Mouse (Mus musculus) layer of hippocampus, adult 8-10 months (tissue): ENCODE data around the gene Gigyf1. TPM values are rescaled to one million over a fixed set of nuclear protein-coding genes. Genes with fewer than 3 reads are reported as not detected.

Experiments used
- DNase-seq, 2 experiments: peaks; one replicate each; pipeline ENCODE4 v3.0.0; 2022; ENCODE audit warnings: low spot score in 2 of 2
- total RNA-seq, 4 experiments: library from RNA; stranded (reverse); gene quantifications; 2 replicates each; pipeline ENCODE4 v1.2.4; 2022

The Gigyf1 gene
- total RNA-seq, 4 experiments from 2014 or later: 60.2 to 75.9 (median 65.5) TPM

- DNase-seq: no peak
Observed at GRCm38 (mm10) chr5:137513951-137514721, 4.2 kb upstream of the Gigyf1 start.

GRCm38 (mm10) chr5:137514811-137515210 lies 3.5 kb upstream of the Gigyf1 start:
- no peak for DNase-seq

GRCm38 (mm10) chr5:137519691-137520550 lies 1.6 kb downstream of the Gigyf1 start:
- no peak for DNase-seq

- no peak for DNase-seq
Observed at GRCm38 (mm10) chr5:137521861-137522260, 3.5 kb downstream of the Gigyf1 start.

GRCm38 (mm10) chr5:137522711-137523110 lies 4.4 kb downstream of the Gigyf1 start:
- no peak for DNase-seq

- DNase-seq: no peak
Observed at GRCm38 (mm10) chr5:137523396-137524250, 5.3 kb downstream of the Gigyf1 start.

- no peak for DNase-seq
Observed at GRCm38 (mm10) chr5:137524251-137524515, 5.8 kb downstream of the Gigyf1 start.

- no peak for DNase-seq
Observed at GRCm38 (mm10) chr5:137524671-137525070, 6.3 kb downstream of the Gigyf1 start.

- no peak for DNase-seq
Observed at GRCm38 (mm10) chr5:137525511-137525910, 7.2 kb downstream of the Gigyf1 start.

GRCm38 (mm10) chr5:137526192-137526936 lies 8.0 kb downstream of the Gigyf1 start:
- no peak for DNase-seq

- DNase-seq: no peak
Observed at GRCm38 (mm10) chr5:137527413-137527812, 9.1 kb downstream of the Gigyf1 start.

- no peak for DNase-seq
Observed at GRCm38 (mm10) chr5:137528247-137528968, 10.1 kb downstream of the Gigyf1 start.

GRCm38 (mm10) chr5:137529221-137529995 lies 11.1 kb downstream of the Gigyf1 start:
- DNase-seq: no peak

- no peak for DNase-seq
Observed at GRCm38 (mm10) chr5:137530075-137530474, 11.7 kb downstream of the Gigyf1 start.

- DNase-seq: peak; percentile 77 to 88
Observed at GRCm38 (mm10) chr5:137530588-137531413, 12.5 kb downstream of the Gigyf1 start.

- DNase-seq: no peak
Observed at GRCm38 (mm10) chr5:137531414-137532130, 13.2 kb downstream of the Gigyf1 start.

GRCm38 (mm10) chr5:137532131-137532807 lies 13.9 kb downstream of the Gigyf1 start:
- no peak for DNase-seq

GRCm38 (mm10) chr5:137532808-137533116 lies 14.4 kb downstream of the Gigyf1 start:
- DNase-seq: no peak
